Mouse (Mus musculus): ENCODE measurements around the gene Gm11627. TPM values are rescaled to one million over a fixed set of nuclear protein-coding genes. Genes with fewer than 3 reads are reported as not detected.

Gm11627 gene
- polyA plus RNA-seq (2021; fragmentation: Nextera tagmentation), result 4.4 and 8.1 TPM in 2 replicates
- long read RNA-seq, experiment 1, partial matches to known transcripts, result 2 of 6 reads
- long read RNA-seq, experiment 1, other reads (novel, unspliced or antisense), result 2 of 6 reads
- long read RNA-seq, experiment 2, partial matches to known transcripts, result 0 of 1 reads
- long read RNA-seq, experiment 2, other reads (novel, unspliced or antisense), result 1 of 1 reads

DNA sequence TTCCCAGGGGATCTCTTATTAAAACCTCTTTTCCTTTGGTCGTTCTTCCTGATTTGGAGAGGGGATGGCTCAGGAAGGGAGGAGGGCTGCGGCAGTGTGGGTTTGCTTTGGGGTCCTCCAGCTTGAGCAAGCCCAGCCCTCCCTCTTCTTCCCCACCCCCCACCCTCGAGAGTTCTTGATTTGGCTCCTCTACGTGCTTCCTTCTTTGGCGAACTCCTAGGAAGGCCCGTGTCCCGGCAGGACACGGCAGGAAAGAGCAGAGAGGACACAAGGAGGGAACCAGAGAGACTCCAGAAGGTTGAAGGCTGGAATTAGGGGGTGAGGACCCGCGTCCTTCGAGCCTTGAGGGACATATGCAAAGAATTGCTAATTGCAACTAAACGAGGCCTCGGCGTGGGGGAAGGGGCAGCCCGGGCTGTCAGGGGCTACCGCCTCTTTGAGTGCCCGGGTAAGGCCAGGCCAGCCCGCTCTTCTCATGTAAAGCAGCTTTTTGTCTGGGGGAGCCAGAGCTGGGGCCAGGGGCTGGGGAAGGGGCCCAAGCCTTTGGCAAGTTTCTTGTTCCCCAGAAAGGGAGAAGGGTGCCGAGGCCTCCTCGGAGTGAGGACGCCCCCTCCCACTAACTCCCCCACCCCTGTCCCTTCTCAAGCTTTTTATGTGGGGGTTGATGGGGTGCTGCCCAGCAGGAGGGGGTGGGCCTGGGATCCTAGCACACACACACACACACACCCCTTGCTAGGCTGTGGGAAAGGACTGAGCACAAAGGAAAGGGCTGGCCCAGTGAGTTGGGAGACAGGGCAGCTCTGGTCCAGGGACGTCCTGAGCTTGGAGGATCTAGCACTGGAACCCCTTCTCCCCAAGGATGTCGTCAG, at the start of gene Gm11627:
TSS of gene Gm11627 (minus strand) at position 297 of the 869 bp plus-strand sequence.

GRCm38 (mm10) chr11:102604010-102604584, 24.8 kb upstream of the Gm11627 start, which contains the start of gene Fzd2:
TSS of gene Fzd2 (plus strand) at chr11:102604396.

GRCm38 (mm10) chr11:102556031-102556715, 23.1 kb downstream of the Gm11627 start, which contains the start of gene Gpatch8:
TSS of gene Gpatch8 (minus strand) at chr11:102556392.

Other genes with a start within 250 kb of the Gm11627 start
- gene Slc4a1, start 213.3 kb downstream of the Gm11627 start, polyA plus RNA-seq (2021; fragmentation: Nextera tagmentation), result not detected in 2 replicates
- gene Rundc3a, start 186.1 kb downstream of the Gm11627 start, polyA plus RNA-seq (2021; fragmentation: Nextera tagmentation), result 43.5 and 51.4 TPM in 2 replicates
- 150 and 172 TPM in 2 replicates for gene Slc25a39, start 171.5 kb downstream of the Gm11627 start, polyA plus RNA-seq (2021; fragmentation: Nextera tagmentation)
- 48.7 and 49.4 TPM in 2 replicates for gene Grn, start 149.1 kb downstream of the Gm11627 start, polyA plus RNA-seq (2021; fragmentation: Nextera tagmentation)
- gene Fam171a2, start 131.8 kb downstream of the Gm11627 start, polyA plus RNA-seq (2021; fragmentation: Nextera tagmentation), result 1.1 and 2.2 TPM in 2 replicates
- 3.1 and 3.8 TPM in 2 replicates for gene Itga2b, start 109.3 kb downstream of the Gm11627 start, polyA plus RNA-seq (2021; fragmentation: Nextera tagmentation)
- 25.4 and 27.5 TPM in 2 replicates for gene Gpatch8, start 23.1 kb downstream of the Gm11627 start, polyA plus RNA-seq (2021; fragmentation: Nextera tagmentation)
- 0.64 and 1.2 TPM in 2 replicates for gene Fzd2, start 24.9 kb upstream of the Gm11627 start, polyA plus RNA-seq (2021; fragmentation: Nextera tagmentation)
- 0.04 and 0.06 TPM in 2 replicates for gene Meioc, start 84.3 kb upstream of the Gm11627 start, polyA plus RNA-seq (2021; fragmentation: Nextera tagmentation)
- gene Ccdc43, start 118.3 kb upstream of the Gm11627 start, polyA plus RNA-seq (2021; fragmentation: Nextera tagmentation), result 36.4 and 37.0 TPM in 2 replicates
- 28.1 and 30.5 TPM in 2 replicates for gene Adam11, start 182.0 kb upstream of the Gm11627 start, polyA plus RNA-seq (2021; fragmentation: Nextera tagmentation)
- gene Gjc1, start 240.2 kb upstream of the Gm11627 start, polyA plus RNA-seq (2021; fragmentation: Nextera tagmentation), result 0.64 and 1.4 TPM in 2 replicates

Data from layer of hippocampus, adult 6 months (tissue).